Mouse (Mus musculus) hindbrain, embryonic 12.5 days (tissue): ENCODE measurements around the gene Mmd2. TPM values are rescaled to one million over a fixed set of nuclear protein-coding genes. Genes with fewer than 3 reads are reported as not detected.

ENCODE experiments used
- ATAC-seq: fragments of 200-750 bp; cut with Nextera tagmentation; 2 replicates; pipeline ENCODE4 v1.8.0; 2017; ENCODE audit warnings: moderate TSS enrichment; ENCODE audit not compliant: low FRiP score
- H3K27ac ChIP-seq: fragments of 300-500 bp; sonication (generic); 2 replicates; pipeline ENCODE4 v1.5.1; 2016; ENCODE audit warnings: mild to moderate bottlenecking
- H3K27me3 ChIP-seq: fragments of 300-500 bp; sonication (generic); 2 replicates; pipeline ENCODE4 v1.6.1; 2016; ENCODE audit warnings: mild to moderate bottlenecking
- H3K36me3 ChIP-seq: fragments of 300-500 bp; sonication (generic); 2 replicates; pipeline ENCODE4 v1.6.1; 2016; ENCODE audit warnings: mild to moderate bottlenecking
- H3K4me1 ChIP-seq: fragments of 300-500 bp; sonication (generic); 2 replicates; pipeline ENCODE4 v1.6.1; 2016
- H3K4me2 ChIP-seq: fragments of 300-500 bp; sonication (generic); replicated peaks from 2 replicates; pipeline ENCODE4 v1.6.1; 2016; ENCODE audit warnings: mild to moderate bottlenecking
- H3K4me3 ChIP-seq: fragments of 300-500 bp; sonication (generic); 2 replicates; pipeline ENCODE4 v1.5.1; 2016; ENCODE audit warnings: mild to moderate bottlenecking
- H3K9ac ChIP-seq: fragments of 300-500 bp; sonication (generic); 2 replicates; pipeline ENCODE4 v1.6.1; 2016; ENCODE audit warnings: mild to moderate bottlenecking, moderate library complexity
- H3K9me3 ChIP-seq: fragments of 300-500 bp; sonication (generic); replicated peaks from 2 replicates; pipeline ENCODE4 v1.6.1; 2016; ENCODE audit warnings: mild to moderate bottlenecking
- WGBS: fragments of 180-500 bp; shearing (Covaris S2); methylation state at CpG from one replicate; pipeline ENCODE4 v1.1.7; 2016; 5-methylcytosine and 5-hydroxymethylcytosine counted together
- polyA plus RNA-seq: library from polyadenylated mRNA; unstranded; fragments of >200 nt; fragmentation: Nextera tagmentation; extraction: Ambion mirVana; gene quantifications from 2 replicates; pipeline ENCODE4 v1.2.1, GENCODE M21; 2016

The Mmd2 gene
- polyA plus RNA-seq, 1 experiment from 2014 or later: 12.0 TPM

DNA sequence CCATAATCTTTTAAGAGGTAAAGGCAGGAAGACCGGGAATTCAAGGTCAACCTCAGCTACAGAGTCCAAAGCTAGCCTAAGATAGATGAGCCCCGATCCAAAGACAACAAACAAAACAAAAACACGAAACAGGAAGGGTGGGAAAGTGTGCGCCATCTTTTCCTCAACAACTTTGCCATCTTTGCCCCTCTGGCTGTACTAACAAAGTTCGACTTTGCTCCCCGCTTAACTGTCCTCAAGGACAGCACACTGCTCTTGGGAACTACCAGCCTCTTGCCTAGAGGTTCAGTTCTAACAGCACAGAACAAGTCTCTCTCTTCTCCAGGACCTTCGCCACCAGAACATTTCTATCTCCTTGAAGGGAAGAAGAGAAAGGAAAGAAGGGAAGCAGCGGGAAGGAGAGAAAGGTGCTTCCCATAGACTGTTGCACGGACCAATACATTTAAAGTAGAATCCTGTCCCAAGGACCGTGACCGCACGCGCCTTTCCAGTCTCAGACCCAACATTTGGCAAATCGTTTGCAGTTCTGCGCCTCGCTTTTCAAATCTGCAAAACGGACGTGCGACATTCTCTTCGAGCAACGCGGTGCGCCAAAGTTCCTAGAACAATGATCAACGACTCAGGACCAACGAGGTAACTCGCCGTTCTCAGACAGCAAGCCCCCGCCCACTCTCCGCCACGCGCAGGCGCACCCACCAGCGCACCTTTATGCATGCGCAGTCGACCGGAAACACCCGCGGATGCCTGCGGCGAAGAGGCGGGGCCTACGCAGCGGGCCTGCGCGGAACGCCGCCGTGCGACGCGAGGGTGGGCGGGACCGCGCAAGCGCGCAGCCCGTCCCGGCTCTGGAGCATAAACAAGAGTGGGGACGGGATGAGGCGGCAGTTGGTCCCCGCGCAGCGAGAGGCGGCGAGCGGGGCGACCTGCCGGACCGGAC lies 20.4 kb upstream of the Mmd2 start:
- Histone ChIP-seq H3K27me3 (no peaks in the 10 kb centered on the region; the same call in 1 of the 2 replicates), H3K4me1 (peaks cover 19% of the 10 kb centered on the region), H3K4me2 (peak overlapping the region; percentile 94), H3K36me3 (peaks cover 12% of the 10 kb centered on the region), H3K9me3 (no peaks in the 10 kb centered on the region), H3K4me3 (peak overlapping the region; percentile 96), H3K27ac (peak overlapping the region; percentile 85), H3K9ac (peak overlapping the region; percentile 95)
- ATAC-seq: peak; percentile 96
- WGBS: under 1% methylated on average over 69 of the region's 69 CpGs

DNA sequence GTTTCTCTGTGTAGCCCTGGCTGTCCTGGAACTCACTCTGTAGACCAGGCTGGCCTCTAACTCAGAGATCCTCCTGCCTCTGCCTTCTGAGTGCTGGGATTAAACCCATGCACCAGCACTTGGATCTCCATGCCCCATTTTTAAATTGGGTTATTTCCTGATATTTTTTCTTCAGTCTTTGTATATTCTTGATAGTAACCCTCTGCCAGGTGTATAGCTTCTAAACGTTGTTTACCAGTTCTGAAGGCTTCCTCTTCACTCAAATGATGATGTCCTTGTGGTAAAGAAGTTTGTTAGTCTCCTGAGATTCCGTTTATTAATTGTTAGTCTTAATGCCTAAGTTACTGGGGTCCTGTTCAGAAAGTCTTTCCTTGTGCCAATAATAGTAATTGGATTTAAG lies 18.8 kb upstream of the Mmd2 start, which contains the start of gene Wipi2:
Wipi2 (plus strand) TSS at position 301 of the 400 bp plus-strand sequence.
- peak within 1 kb of the TSS; percentile 96 for H3K4me3 ChIP-seq
- H3K9ac ChIP-seq: peak within 1 kb of the TSS; percentile 95
- 91% methylated on average over 2 of the region's 2 CpGs for WGBS
- ATAC-seq: no peak
- H3K9me3 ChIP-seq: no peaks in the 10 kb centered on the region
- H3K27ac ChIP-seq: no peak within 1 kb of the TSS
- H3K4me2 ChIP-seq: peak within 1 kb of the TSS; percentile 94
- H3K36me3 ChIP-seq: no peaks in the 10 kb centered on the region
- peaks cover 19% of the 10 kb centered on the region for H3K4me1 ChIP-seq
- no peaks in the 10 kb centered on the region; the same call in 1 of the 2 replicates for H3K27me3 ChIP-seq

DNA sequence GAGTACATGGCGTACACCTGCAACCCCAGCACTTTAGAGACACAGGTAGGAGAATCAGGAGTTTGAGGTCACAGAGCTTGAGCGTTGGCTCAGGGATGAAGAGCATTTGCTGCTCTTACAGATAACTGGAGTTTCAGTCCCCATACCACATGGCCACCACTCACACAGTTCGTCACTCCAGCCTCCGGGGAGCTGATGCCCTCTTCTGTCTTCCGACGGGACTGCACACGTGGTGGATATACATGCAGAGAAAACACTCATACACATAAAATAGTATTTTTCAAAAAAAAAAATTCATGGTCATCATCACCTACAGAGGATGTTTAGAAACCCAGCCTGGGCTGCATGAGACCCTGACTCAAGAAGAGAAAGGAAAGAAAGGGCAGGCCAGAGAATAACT lies 14.5 kb upstream of the Mmd2 start:
- no peak for ATAC-seq
- H3K4me3 ChIP-seq: no peak overlapping the region
- no peak overlapping the region for H3K4me2 ChIP-seq
- H3K4me1 ChIP-seq: 0 out of 2 replicates have a peak, but pooled peaks cover 2% of the 10 kb centered on the region
- no peak overlapping the region for H3K27ac ChIP-seq
- no peaks in the 10 kb centered on the region for H3K9me3 ChIP-seq
- H3K27me3 ChIP-seq: peaks cover 3% of the 10 kb centered on the region
- 86% methylated on average over 7 of the region's 7 CpGs for WGBS
- no peaks in the 10 kb centered on the region for H3K36me3 ChIP-seq
- no peak overlapping the region for H3K9ac ChIP-seq

DNA sequence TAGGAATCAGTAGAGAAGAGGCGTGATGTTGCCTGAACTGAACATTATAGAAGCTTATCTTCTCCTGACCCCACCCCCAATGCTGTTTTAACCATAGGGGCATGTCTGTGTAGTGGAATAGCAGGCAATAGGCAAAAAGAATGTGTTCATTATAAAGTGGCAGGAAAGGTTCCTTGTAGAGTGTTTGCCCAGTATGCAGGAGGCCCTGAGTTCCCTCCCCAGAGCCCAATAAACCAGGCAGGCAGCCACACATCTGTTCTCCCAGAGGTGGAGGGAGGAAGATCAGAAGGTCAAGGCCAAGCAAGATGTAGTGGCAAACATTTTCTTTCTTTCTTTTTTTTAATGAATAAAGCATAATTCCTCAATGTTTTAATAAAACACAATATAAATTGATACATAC lies 13.5 kb upstream of the Mmd2 start:
- H3K27me3 ChIP-seq: peaks cover 3% of the 10 kb centered on the region

DNA sequence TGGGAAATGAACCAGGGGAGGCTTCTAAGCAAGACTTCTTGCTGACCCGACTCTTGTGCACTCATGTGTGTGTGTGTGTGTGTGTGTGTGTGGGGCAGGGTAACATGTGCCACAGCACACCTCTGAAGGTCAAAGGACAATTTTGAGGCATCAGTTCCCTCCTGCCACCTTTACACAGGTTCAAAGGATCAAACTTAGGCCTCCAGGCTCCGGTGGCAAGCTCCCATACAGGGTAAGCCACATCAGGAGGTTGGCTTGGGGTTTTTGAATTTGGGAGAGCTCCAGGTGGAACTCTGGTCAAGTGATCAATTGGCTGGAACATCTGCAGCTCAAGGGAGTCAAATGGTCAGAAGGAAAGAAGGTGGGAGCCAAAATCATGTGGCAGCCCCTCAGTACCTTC lies 12.8 kb upstream of the Mmd2 start:
- Histone ChIP-seq H3K27ac (no peak overlapping the region), H3K36me3 (no peaks in the 10 kb centered on the region), H3K9ac (no peak overlapping the region), H3K4me2 (no peak overlapping the region), H3K9me3 (no peaks in the 10 kb centered on the region), H3K4me3 (no peak overlapping the region), H3K27me3 (peaks cover 3% of the 10 kb centered on the region), H3K4me1 (no peaks in the 10 kb centered on the region)
- 68% methylated on average over 2 of the region's 2 CpGs for WGBS
- ATAC-seq: no peak

More for the DNA sequence above, 13.5 kb upstream of the Mmd2 start:
- no peak for ATAC-seq
- H3K4me2 ChIP-seq: no peak overlapping the region
- H3K4me1 ChIP-seq: no peaks in the 10 kb centered on the region
- H3K4me3 ChIP-seq: no peak overlapping the region
- no peaks in the 10 kb centered on the region for H3K9me3 ChIP-seq
- H3K27ac ChIP-seq: no peak overlapping the region
- H3K36me3 ChIP-seq: no peaks in the 10 kb centered on the region
- 68% methylated on average over 1 of the region's 1 CpGs for WGBS
- H3K9ac ChIP-seq: no peak overlapping the region

DNA sequence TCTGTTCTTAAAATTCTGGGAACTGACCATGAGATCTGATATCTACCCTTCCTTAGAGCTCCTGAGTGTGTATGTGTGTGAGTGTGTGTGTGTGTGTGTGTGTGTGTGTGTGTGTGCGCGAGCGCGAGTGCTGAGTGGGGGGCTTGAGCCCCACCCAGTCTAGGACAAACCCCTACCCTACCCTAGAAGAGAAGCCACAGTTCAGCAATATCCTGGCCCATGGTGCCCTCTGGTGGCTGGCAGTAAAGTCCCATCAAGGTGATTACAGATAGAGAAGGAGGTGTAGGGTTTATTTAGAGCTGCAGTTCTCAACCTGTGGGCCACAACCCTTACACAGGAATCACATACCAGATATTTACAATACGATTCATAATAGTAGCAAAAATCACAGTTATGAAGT lies 11.3 kb upstream of the Mmd2 start:
- H3K4me1 ChIP-seq: no peaks in the 10 kb centered on the region
- no peaks in the 10 kb centered on the region for H3K36me3 ChIP-seq
- no peaks in the 10 kb centered on the region for H3K9me3 ChIP-seq
- H3K27me3 ChIP-seq: peaks cover 3% of the 10 kb centered on the region; the same call in 1 of the 2 replicates
- peak; percentile 58 for ATAC-seq
- no peak overlapping the region for H3K4me2 ChIP-seq
- no peak overlapping the region for H3K9ac ChIP-seq
- H3K4me3 ChIP-seq: no peak overlapping the region
- 20% methylated on average over 5 of the region's 5 CpGs for WGBS
- H3K27ac ChIP-seq: no peak overlapping the region

DNA sequence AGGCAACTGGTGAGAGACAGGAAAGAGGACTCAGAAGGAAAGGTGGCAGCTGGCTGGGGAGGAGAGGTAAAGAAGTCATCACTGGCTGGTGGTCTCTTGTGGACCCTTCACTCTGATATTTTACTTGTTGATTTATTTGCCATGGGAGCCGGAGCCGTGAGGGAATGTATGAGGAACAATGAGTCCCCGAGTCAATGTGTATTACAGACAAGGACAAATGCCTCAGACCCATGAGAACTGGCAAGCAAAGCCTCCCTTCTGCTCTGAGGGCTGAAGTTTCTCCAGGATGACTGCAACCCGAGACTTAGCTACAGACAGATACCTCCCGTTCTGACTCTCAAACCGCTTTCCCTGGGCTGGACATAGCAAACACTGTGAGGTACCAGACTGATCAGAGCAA lies 7.7 kb upstream of the Mmd2 start:
- Histone ChIP-seq H3K36me3 (no peaks in the 10 kb centered on the region), H3K27ac (no peak overlapping the region), H3K27me3 (peaks cover 3% of the 10 kb centered on the region; the same call in 1 of the 2 replicates), H3K4me2 (no peak overlapping the region), H3K9ac (no peak overlapping the region), H3K4me1 (peaks cover 3% of the 10 kb centered on the region; the same call in 1 of the 2 replicates), H3K9me3 (no peaks in the 10 kb centered on the region), H3K4me3 (no peak overlapping the region)
- WGBS: 56% methylated on average over 6 of the region's 6 CpGs
- no peak for ATAC-seq

DNA sequence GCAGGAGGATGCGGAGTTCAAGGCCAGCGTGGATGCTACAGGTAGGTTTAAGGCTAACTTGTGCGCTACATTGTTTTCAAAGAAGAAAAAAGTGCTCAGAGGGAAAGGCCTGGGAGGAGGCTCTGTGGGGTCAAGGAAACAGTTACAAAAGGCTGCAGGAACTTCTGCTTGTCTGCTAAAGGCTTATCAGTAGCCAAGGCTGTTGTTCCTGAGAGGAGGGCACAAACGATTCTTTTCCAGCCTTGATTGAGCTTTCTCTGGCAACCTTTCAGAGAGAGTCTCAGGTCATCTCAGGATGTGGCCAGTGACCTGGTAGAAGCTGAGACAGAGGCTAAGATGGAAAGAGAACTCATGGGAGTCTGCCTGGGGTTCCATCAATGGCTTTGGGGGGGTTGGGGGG lies 7.0 kb upstream of the Mmd2 start:
- H3K36me3 ChIP-seq: no peaks in the 10 kb centered on the region
- no peak overlapping the region for H3K4me2 ChIP-seq
- no peaks in the 10 kb centered on the region for H3K27me3 ChIP-seq
- H3K4me1 ChIP-seq: peaks cover 3% of the 10 kb centered on the region; the same call in 1 of the 2 replicates
- WGBS: 89% methylated on average over 4 of the region's 4 CpGs
- H3K9me3 ChIP-seq: no peaks in the 10 kb centered on the region
- no peak overlapping the region for H3K9ac ChIP-seq
- no peak for ATAC-seq
- H3K27ac ChIP-seq: no peak overlapping the region
- H3K4me3 ChIP-seq: no peak overlapping the region

DNA sequence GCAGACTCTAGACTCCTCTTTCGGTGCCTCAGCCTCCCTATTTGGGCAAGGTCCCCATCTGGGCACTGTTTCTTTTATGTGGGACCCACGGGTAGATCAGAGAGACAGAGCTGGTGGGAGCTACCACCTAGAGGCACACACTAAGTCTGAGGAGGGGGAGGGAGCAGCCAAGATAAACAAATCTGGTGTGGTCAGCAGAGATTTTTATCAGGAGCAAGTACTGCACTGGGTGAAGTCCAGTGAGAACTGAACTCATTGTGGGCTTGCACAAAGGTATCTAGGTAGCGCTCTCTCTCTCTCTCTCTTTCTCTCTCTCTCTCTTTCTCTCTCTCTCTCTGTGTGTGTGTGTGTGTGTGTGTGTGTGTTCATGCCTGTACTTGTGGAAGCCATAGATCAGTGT lies 5.9 kb upstream of the Mmd2 start:
- no peak overlapping the region for H3K9ac ChIP-seq
- H3K27ac ChIP-seq: no peak overlapping the region
- H3K4me3 ChIP-seq: no peak overlapping the region
- no peaks in the 10 kb centered on the region for H3K27me3 ChIP-seq
- H3K9me3 ChIP-seq: no peaks in the 10 kb centered on the region
- no peaks in the 10 kb centered on the region for H3K36me3 ChIP-seq
- H3K4me2 ChIP-seq: no peak overlapping the region
- 58% methylated on average over 3 of the region's 3 CpGs for WGBS
- no peak for ATAC-seq
- H3K4me1 ChIP-seq: peaks cover 3% of the 10 kb centered on the region; the same call in 1 of the 2 replicates

DNA sequence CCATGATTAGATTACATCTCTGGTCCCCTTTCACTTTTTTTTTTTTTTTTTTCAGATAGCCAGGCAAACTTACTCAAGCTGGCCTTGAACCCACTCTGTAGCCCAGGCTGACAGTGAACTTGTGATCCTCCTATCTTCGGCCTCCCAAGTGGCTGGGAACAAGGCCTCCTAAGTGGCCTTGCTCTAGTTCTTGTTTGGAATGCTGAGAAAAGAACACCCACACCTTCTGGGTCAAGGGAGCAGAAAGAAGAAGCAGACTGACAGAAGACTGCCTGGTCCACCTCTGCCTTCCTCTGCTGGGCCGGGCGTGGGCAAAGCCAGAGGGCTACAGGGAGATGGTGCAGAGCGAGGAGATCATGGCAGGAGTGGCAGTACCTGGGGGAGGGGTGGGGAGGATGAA lies 1.8 kb upstream of the Mmd2 start:
- 90% methylated on average over 4 of the region's 4 CpGs for WGBS
- H3K9me3 ChIP-seq: no peaks in the 10 kb centered on the region
- no peak overlapping the region for H3K27ac ChIP-seq

DNA sequence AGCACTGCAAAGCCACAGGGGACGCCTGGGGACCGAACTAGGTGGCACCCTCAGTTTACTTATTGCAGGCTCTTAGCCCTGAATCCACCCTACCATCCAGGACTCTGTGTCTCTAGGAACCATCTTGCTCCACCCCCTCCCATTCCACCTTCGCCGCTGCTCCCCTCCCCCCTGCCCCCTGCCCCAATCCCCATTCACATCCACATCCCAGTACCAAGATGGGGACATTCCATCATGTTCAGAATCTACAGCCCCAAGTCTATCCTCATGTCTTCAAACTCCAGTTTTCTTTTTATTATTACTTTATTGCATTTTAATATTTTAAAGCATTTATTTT lies 357 bp upstream of the Mmd2 start:
- 3% methylated on average over 4 of the region's 4 CpGs for WGBS
- no peaks in the 10 kb centered on the region for H3K36me3 ChIP-seq
- H3K27me3 ChIP-seq: peaks cover 14% of the 10 kb centered on the region; the same call in 1 of the 2 replicates
- peak overlapping the region; percentile 62 for H3K9ac ChIP-seq
- no peak overlapping the region for H3K27ac ChIP-seq
- peak overlapping the region; percentile 39 for H3K4me3 ChIP-seq
- H3K9me3 ChIP-seq: no peaks in the 10 kb centered on the region
- peaks cover 13% of the 10 kb centered on the region for H3K4me1 ChIP-seq
- H3K4me2 ChIP-seq: peak overlapping the region; percentile 70
- no peak for ATAC-seq

More for the DNA sequence above, 1.8 kb upstream of the Mmd2 start:
- ATAC-seq: no peak
- no peak overlapping the region for H3K4me2 ChIP-seq
- H3K4me1 ChIP-seq: peaks cover 13% of the 10 kb centered on the region
- H3K4me3 ChIP-seq: no peak overlapping the region
- peaks cover 14% of the 10 kb centered on the region; the same call in 1 of the 2 replicates for H3K27me3 ChIP-seq
- H3K36me3 ChIP-seq: no peaks in the 10 kb centered on the region
- no peak overlapping the region for H3K9ac ChIP-seq

DNA sequence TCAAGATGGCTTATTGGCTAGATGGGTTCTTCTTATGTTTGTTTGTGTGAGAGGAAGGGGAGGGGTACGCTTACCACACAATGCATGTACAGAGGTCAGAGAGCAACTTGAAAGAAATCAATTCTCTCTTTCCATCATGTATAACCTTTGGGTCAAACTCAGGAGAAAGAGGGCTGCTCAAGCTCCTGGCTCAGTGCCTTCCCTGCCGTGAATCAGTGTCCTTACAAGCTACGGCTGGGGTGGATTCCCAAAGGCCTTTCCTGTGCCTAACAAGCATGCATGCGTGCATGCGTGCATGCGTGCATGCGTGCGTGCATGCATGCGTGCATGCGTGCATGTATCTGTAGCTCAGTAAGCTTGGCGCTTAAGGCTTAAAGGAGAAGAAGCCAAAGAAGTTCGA lies 3.3 kb downstream of the Mmd2 start:
- no peak overlapping the region for H3K4me2 ChIP-seq
- WGBS: 86% methylated on average over 12 of the region's 12 CpGs
- H3K4me3 ChIP-seq: no peak overlapping the region

More for the DNA sequence above, 3.3 kb downstream of the Mmd2 start:
- Histone ChIP-seq H3K27me3 (peaks cover 14% of the 10 kb centered on the region; the same call in 1 of the 2 replicates), H3K4me1 (peaks cover 16% of the 10 kb centered on the region), H3K9ac (no peak overlapping the region), H3K36me3 (no peaks in the 10 kb centered on the region), H3K9me3 (no peaks in the 10 kb centered on the region), H3K27ac (no peak overlapping the region)
- no peak for ATAC-seq
